Mouse (Mus musculus) layer of hippocampus, adult 6 months (tissue): Measurements from ENCODE around the gene Olfr1324. TPM values are rescaled to one million over a fixed set of nuclear protein-coding genes. Genes with fewer than 3 reads are reported as not detected.

Source experiments
- long read RNA-seq, 2 experiments: library from polyadenylated mRNA; unstranded; transcript quantifications; one replicate each; pipeline ENCODE4 v2.0.0; 2019 to 2020
- polyA plus RNA-seq: library from polyadenylated mRNA; unstranded; fragments of <200 nt; fragmentation: Nextera tagmentation; gene quantifications from 2 replicates; pipeline ENCODE4 v1.2.3, GENCODE M21; 2021

Gene Olfr1324
- polyA plus RNA-seq = not detected in 2 replicates
- long read RNA-seq, experiment 1 = 0 reads
- long read RNA-seq, experiment 2 = 0 reads

DNA sequence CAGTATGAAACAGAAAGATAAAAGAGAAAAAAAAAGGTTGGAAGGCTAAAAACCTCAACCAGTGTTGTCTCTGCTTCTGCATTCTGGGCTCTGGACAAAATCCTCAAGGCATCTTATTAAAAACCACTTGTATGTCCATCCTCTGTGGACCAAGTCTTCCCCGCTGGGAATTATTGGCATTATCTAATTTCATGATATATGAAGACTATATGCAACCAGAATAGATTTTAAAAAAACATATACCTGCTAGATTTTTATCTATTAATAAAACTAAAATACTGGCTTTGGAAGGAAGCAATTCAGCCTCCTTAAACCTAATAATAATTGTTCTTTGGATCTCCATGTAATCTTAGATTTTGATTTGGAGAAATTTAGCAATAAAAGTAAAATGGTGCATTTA, at the start of gene Olfr1324:
Olfr1324 (minus strand) TSS at position 101 of the 400 bp plus-strand sequence.

